8 mouse cellular contexts compared by ENCODE assay signal in genomic region chr2:60382346-60382745, GRCm38 (mm10). TPM values are rescaled to one million over a fixed set of nuclear protein-coding genes. Genes with fewer than 3 reads are reported as not detected.
DNase-seq lines count a peak whose midpoint lies in the region; ATAC-seq and TF ChIP-seq lines count a peak whose summit lies in the region.

No protein-coding gene starts in this region.

- no peak overlapping the region for H3K27ac ChIP-seq in heart, embryonic 14.5 days (replicated peaks in 1 of 2; ENCODE audit: control insufficient read depth in 1 of 2, insufficient read depth in 1 of 2, low read depth in 2 of 2, low read length in 2 of 2)
- no peak overlapping the region for H3K27ac ChIP-seq in hindbrain, embryonic 14.5 days
- H3K27ac ChIP-seq in midbrain, embryonic 13.5 days = no peak overlapping the region

- 76% methylated on average over 3 of the region's 3 CpGs for WGBS in heart, embryonic 14.5 days
- WGBS in hindbrain, embryonic 14.5 days = 73% methylated on average over 3 of the region's 3 CpGs
- 76% methylated on average over 3 of the region's 3 CpGs for WGBS in midbrain, embryonic 13.5 days

- no peak overlapping the region for H3K9ac ChIP-seq in heart, embryonic 14.5 days (ENCODE audit: low read length)
- no peak overlapping the region for H3K9ac ChIP-seq in hindbrain, embryonic 14.5 days
- H3K9ac ChIP-seq in midbrain, embryonic 13.5 days (replicated peaks) = no peak overlapping the region

- H3K36me3 ChIP-seq in heart, embryonic 14.5 days (ENCODE audit: control insufficient read depth, insufficient read depth, low read length) = no peaks in the 10 kb centered on the region
- H3K36me3 ChIP-seq in G1E (replicated peaks) = no peaks in the 10 kb centered on the region
- H3K36me3 ChIP-seq in hindbrain, embryonic 14.5 days (replicated peaks; ENCODE audit: control insufficient read depth, insufficient read depth) = no peaks in the 10 kb centered on the region
- H3K36me3 ChIP-seq in midbrain, embryonic 13.5 days = no peaks in the 10 kb centered on the region

- H3K9me3 ChIP-seq in heart, embryonic 14.5 days (ENCODE audit: control insufficient read depth, low read length) = no peaks in the 10 kb centered on the region
- H3K9me3 ChIP-seq in G1E (replicated peaks) = no peaks in the 10 kb centered on the region
- no peaks in the 10 kb centered on the region for H3K9me3 ChIP-seq in hindbrain, embryonic 14.5 days (ENCODE audit: control insufficient read depth, low read length)
- no peaks in the 10 kb centered on the region for H3K9me3 ChIP-seq in midbrain, embryonic 13.5 days

- no peaks in the 10 kb centered on the region; the same call in 1 of the 2 replicates for H3K27me3 ChIP-seq in heart, embryonic 14.5 days (ENCODE audit: control insufficient read depth, insufficient read depth, low read length)
- H3K27me3 ChIP-seq in G1E (ENCODE audit: insufficient read depth, low read length) = peaks cover 4% of the 10 kb centered on the region; the same call in 1 of the 2 replicates
- 0 out of 2 replicates have a peak, but pooled peaks cover 6% of the 10 kb centered on the region for H3K27me3 ChIP-seq in hindbrain, embryonic 14.5 days (ENCODE audit: control insufficient read depth, insufficient read depth, low read length)
- H3K27me3 ChIP-seq in midbrain, embryonic 13.5 days = peaks cover 26% of the 10 kb centered on the region

- peaks cover 3 to 8% of the 10 kb centered on the region in 2 experiments; a peak in 3 of 4 replicates for H3K4me1 ChIP-seq in heart, embryonic 14.5 days (ENCODE audit: control insufficient read depth in 2 of 2, insufficient read depth in 2 of 2, low read length in 2 of 2)
- peaks cover 33% of the 10 kb centered on the region for H3K4me1 ChIP-seq in G1E (ENCODE audit: insufficient read depth, low read depth, low read length)
- no peaks in the 10 kb centered on the region for H3K4me1 ChIP-seq in hindbrain, embryonic 14.5 days (replicated peaks; ENCODE audit: control insufficient read depth, insufficient read depth, low read length)
- H3K4me1 ChIP-seq in midbrain, embryonic 13.5 days (replicated peaks) = peaks cover 8% of the 10 kb centered on the region; the same call in 1 of the 2 replicates

- peak overlapping the region; percentile 54 to 58; a peak in 3 of 4 replicates for H3K4me3 ChIP-seq in heart, embryonic 14.5 days (ENCODE audit: control insufficient read depth in 1 of 2, insufficient read depth in 1 of 2, low read depth in 1 of 2, low read length in 2 of 2)
- peak overlapping the region; percentile 75 for H3K4me3 ChIP-seq in G1E (ENCODE audit: low read depth, low read length)
- no peak overlapping the region; the same call in 1 of the 2 replicates for H3K4me3 ChIP-seq in hindbrain, embryonic 14.5 days (replicated peaks; ENCODE audit: low read length)
- H3K4me3 ChIP-seq in midbrain, embryonic 13.5 days (replicated peaks) = peak overlapping the region; percentile 60

- peak overlapping the region; percentile 93 for H3K4me2 ChIP-seq in heart, embryonic 14.5 days (ENCODE audit: low read length)
- H3K4me2 ChIP-seq in hindbrain, embryonic 14.5 days (replicated peaks) = peak overlapping the region; percentile 87
- H3K4me2 ChIP-seq in midbrain, embryonic 13.5 days (replicated peaks) = peak overlapping the region; percentile 89

- DNase-seq in heart, postnatal 4 days = no peak
- no peak for DNase-seq in G1E (ENCODE audit: low spot score)
- DNase-seq in hindbrain, embryonic 14.5 days (ENCODE audit: low spot score) = no peak
- no peak for DNase-seq in adrenal gland, postnatal 36 days
- DNase-seq in cerebellum, postnatal 36 days = no peak
- no peak for DNase-seq in gastrocnemius, adult 8-10 months (ENCODE audit: low spot score in 2 of 2)

- ATAC-seq in heart, embryonic 14.5 days (ENCODE audit: insufficient number of reproducible peaks, insufficient read depth, low FRiP score, low read depth) = no peak
- ATAC-seq in G1E (ENCODE audit: extremely low read depth, insufficient number of reproducible peaks, low FRiP score, poor library complexity, severe bottlenecking) = no peak
- no peak for ATAC-seq in hindbrain, embryonic 14.5 days (ENCODE audit: low FRiP score)
- ATAC-seq in midbrain, embryonic 13.5 days = no peak

- no peak for TF ChIP-seq CTCF in G1E (IDR thresholded peaks at IDR 0.05; ENCODE audit: low read depth, low read length)

RNA-seq across cellular contexts. Expression of gene Ly75, which starts 0.8 kb away (rescaled TPM):
- polyA plus RNA-seq in heart, embryonic 14.5 days (2014; fragmentation: Nextera tagmentation; extraction: Ambion mirVana) = 1.6 and 1.8 TPM in 2 replicates
- 1 to 10 TPM; 2.7 to 2.8 TPM for total RNA-seq in heart, postnatal 4 days (2021)
- total RNA-seq in G1E (2014; fragmentation: Nextera tagmentation) (16.0 and 16.3 TPM in 2 replicates), G1E (2017) (11.8 and 12.5 TPM in 2 replicates)
- 0.15 and 0.19 TPM in 2 replicates for polyA plus RNA-seq in G1E (2012)
- polyA plus RNA-seq in hindbrain, embryonic 14.5 days (2014; fragmentation: Nextera tagmentation; extraction: Ambion mirVana) = 1.6 TPM in 2 replicates
- 0.52 and 0.68 TPM in 2 replicates for polyA plus RNA-seq in midbrain, embryonic 13.5 days (2015; fragmentation: Nextera tagmentation; extraction: Ambion mirVana)
- total RNA-seq in adrenal gland, postnatal 36 days (2021) = 1 to 10 TPM in 1 of 2 experiments, under 1 TPM in 1; 0.56 to 1.5 TPM
- total RNA-seq in gastrocnemius, adult 8-10 months (2022) = under 1 TPM in 3 of 4 experiments, not detected in 1; 0.04 to 0.08 (median 0.05) TPM
